Mouse (Mus musculus): ENCODE data around the gene Cpt1a. TPM values are rescaled to one million over a fixed set of nuclear protein-coding genes. Genes with fewer than 3 reads are reported as not detected.

Gene Cpt1a
- polyA plus RNA-seq, 1 experiment = 24.1 TPM

GRCm38 (mm10) chr19:3357620-3358019, 35.5 kb downstream of the Cpt1a start:
- Histone ChIP-seq H3K4me3 (replicated peaks; ENCODE audit: insufficient read depth, low read depth, low read length) (no peak overlapping the region), H3K27ac (ENCODE audit: insufficient read depth, low read length) (no peak overlapping the region), H3K27me3 (ENCODE audit: control insufficient read depth, insufficient read depth, low read length) (no peaks in the 10 kb centered on the region), H3K4me1 (ENCODE audit: control insufficient read depth, insufficient read depth, low read length) (no peaks in the 10 kb centered on the region; the same call in 1 of the 2 replicates)
- no peak for DNase-seq
- 75% methylated on average over 4 of the region's 4 CpGs for WGBS
- TF ChIP-seq POLR2A (IDR thresholded peaks at IDR 0.05; ENCODE audit: borderline replicate concordance, insufficient read depth, low read length) = no peak
- TF ChIP-seq CTCF (IDR thresholded peaks at IDR 0.05; ENCODE audit: borderline replicate concordance, insufficient read depth, low read depth, low read length) = no peak

- WGBS = 85% methylated on average over 13 of the region's 13 CpGs
- Histone ChIP-seq H3K27ac (ENCODE audit: insufficient read depth, low read length) (no peak overlapping the region), H3K4me3 (replicated peaks; ENCODE audit: insufficient read depth, low read depth, low read length) (no peak overlapping the region), H3K4me1 (ENCODE audit: control insufficient read depth, insufficient read depth, low read length) (no peaks in the 10 kb centered on the region; the same call in 1 of the 2 replicates), H3K27me3 (ENCODE audit: control insufficient read depth, insufficient read depth, low read length) (no peaks in the 10 kb centered on the region)
- no peak for DNase-seq
- TF ChIP-seq CTCF (IDR thresholded peaks at IDR 0.05; ENCODE audit: borderline replicate concordance, insufficient read depth, low read depth, low read length) (no peak), POLR2A (IDR thresholded peaks at IDR 0.05; ENCODE audit: borderline replicate concordance, insufficient read depth, low read length) (no peak)
Observed at GRCm38 (mm10) chr19:3359841-3360588, 37.9 kb downstream of the Cpt1a start.

GRCm38 (mm10) chr19:3363510-3363909, 41.4 kb downstream of the Cpt1a start:
- H3K27ac ChIP-seq (ENCODE audit: insufficient read depth, low read length) = no peak overlapping the region
- no peak overlapping the region for H3K4me3 ChIP-seq (replicated peaks; ENCODE audit: insufficient read depth, low read depth, low read length)
- whole genome bisulfite sequencing = 48% methylated on average over 4 of the region's 4 CpGs
- no peaks in the 10 kb centered on the region for H3K4me1 ChIP-seq (ENCODE audit: control insufficient read depth, insufficient read depth, low read length)
- H3K27me3 ChIP-seq (ENCODE audit: control insufficient read depth, insufficient read depth, low read length) = no peaks in the 10 kb centered on the region
- DNase-seq = no peak
- TF ChIP-seq POLR2A (IDR thresholded peaks at IDR 0.05; ENCODE audit: borderline replicate concordance, insufficient read depth, low read length) = no peak

- Histone ChIP-seq H3K4me1 (ENCODE audit: control insufficient read depth, insufficient read depth, low read length) (no peaks in the 10 kb centered on the region), H3K4me3 (replicated peaks; ENCODE audit: insufficient read depth, low read depth, low read length) (no peak overlapping the region), H3K27ac (ENCODE audit: insufficient read depth, low read length) (no peak overlapping the region), H3K27me3 (ENCODE audit: control insufficient read depth, insufficient read depth, low read length) (no peaks in the 10 kb centered on the region)
- 95% methylated on average over 3 of the region's 3 CpGs for WGBS
- DNase-seq = no peak
- no peak for TF ChIP-seq CTCF (IDR thresholded peaks at IDR 0.05; ENCODE audit: borderline replicate concordance, insufficient read depth, low read depth, low read length)
- no peak for TF ChIP-seq POLR2A (IDR thresholded peaks at IDR 0.05; ENCODE audit: borderline replicate concordance, insufficient read depth, low read length)
Observed at GRCm38 (mm10) chr19:3365089-3365488, 43.0 kb downstream of the Cpt1a start.

- Histone ChIP-seq H3K4me3 (replicated peaks; ENCODE audit: insufficient read depth, low read depth, low read length) (no peak overlapping the region), H3K27me3 (ENCODE audit: control insufficient read depth, insufficient read depth, low read length) (no peaks in the 10 kb centered on the region), H3K4me1 (ENCODE audit: control insufficient read depth, insufficient read depth, low read length) (no peaks in the 10 kb centered on the region), H3K27ac (ENCODE audit: insufficient read depth, low read length) (no peak overlapping the region)
- WGBS = 89% methylated on average over 3 of the region's 3 CpGs
- no peak for DNase-seq
- no peak for TF ChIP-seq POLR2A (IDR thresholded peaks at IDR 0.05; ENCODE audit: borderline replicate concordance, insufficient read depth, low read length)
- no peak for TF ChIP-seq CTCF (IDR thresholded peaks at IDR 0.05; ENCODE audit: borderline replicate concordance, insufficient read depth, low read depth, low read length)
Observed at GRCm38 (mm10) chr19:3368276-3368675, 46.1 kb downstream of the Cpt1a start.

DNA sequence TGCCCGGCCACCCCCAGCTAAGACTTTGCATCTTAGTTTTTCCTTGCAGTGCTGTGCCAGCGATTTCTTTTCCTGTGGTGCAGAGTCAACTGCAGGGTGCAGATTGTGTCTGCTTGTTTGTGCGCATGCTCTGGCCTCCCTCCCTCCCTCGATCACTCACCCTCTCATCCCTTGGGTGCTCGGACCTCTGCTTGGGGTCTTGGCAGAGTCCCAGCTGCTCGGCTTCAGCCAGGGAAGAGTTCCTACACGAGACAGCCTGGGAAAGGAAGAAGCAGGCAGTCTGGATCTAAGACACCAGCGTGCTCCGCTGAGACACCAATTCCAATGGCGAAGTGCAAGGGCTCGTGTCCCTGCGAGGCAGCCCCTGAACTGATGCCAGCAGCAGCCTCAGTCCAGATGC, 51.2 kb downstream of the Cpt1a start:
- no peak for TF ChIP-seq POLR2A (IDR thresholded peaks at IDR 0.05; ENCODE audit: borderline replicate concordance, insufficient read depth, low read length)
- no peak for TF ChIP-seq CTCF (IDR thresholded peaks at IDR 0.05; ENCODE audit: borderline replicate concordance, insufficient read depth, low read depth, low read length)
- Histone ChIP-seq H3K27me3 (ENCODE audit: control insufficient read depth, insufficient read depth, low read length) (no peaks in the 10 kb centered on the region), H3K4me3 (replicated peaks; ENCODE audit: insufficient read depth, low read depth, low read length) (no peak overlapping the region), H3K27ac (ENCODE audit: insufficient read depth, low read length) (no peak overlapping the region), H3K4me1 (ENCODE audit: control insufficient read depth, insufficient read depth, low read length) (no peaks in the 10 kb centered on the region)
- DNase-seq = no peak
- WGBS = 33% methylated on average over 12 of the region's 12 CpGs

DNA sequence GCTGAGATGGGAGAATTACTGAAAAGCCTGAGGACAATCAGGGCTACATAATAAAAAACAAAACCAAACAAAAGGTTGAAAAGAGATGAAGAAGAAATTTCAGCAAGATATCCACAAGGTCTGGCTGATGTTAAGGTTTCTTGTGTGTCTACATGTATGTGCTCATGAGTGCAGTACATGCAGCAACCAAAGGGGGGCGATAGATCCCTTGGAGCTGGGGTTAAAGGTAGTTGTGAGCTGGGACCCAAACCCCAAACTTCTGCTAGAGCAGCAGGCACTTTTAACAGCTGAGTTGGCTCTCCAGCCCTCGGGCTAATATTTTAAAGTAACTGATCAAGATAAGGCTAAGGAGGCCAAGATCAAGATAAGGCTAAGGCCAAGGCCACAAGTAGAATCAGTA, 51.9 kb downstream of the Cpt1a start:
- Histone ChIP-seq H3K4me3 (replicated peaks; ENCODE audit: insufficient read depth, low read depth, low read length) (no peak overlapping the region), H3K27me3 (ENCODE audit: control insufficient read depth, insufficient read depth, low read length) (no peaks in the 10 kb centered on the region), H3K27ac (ENCODE audit: insufficient read depth, low read length) (no peak overlapping the region), H3K4me1 (ENCODE audit: control insufficient read depth, insufficient read depth, low read length) (no peaks in the 10 kb centered on the region)
- TF ChIP-seq CTCF (IDR thresholded peaks at IDR 0.05; ENCODE audit: borderline replicate concordance, insufficient read depth, low read depth, low read length) (no peak), POLR2A (IDR thresholded peaks at IDR 0.05; ENCODE audit: borderline replicate concordance, insufficient read depth, low read length) (no peak)
- no peak for DNase-seq
- 67% methylated on average over 2 of the region's 2 CpGs for WGBS

DNA sequence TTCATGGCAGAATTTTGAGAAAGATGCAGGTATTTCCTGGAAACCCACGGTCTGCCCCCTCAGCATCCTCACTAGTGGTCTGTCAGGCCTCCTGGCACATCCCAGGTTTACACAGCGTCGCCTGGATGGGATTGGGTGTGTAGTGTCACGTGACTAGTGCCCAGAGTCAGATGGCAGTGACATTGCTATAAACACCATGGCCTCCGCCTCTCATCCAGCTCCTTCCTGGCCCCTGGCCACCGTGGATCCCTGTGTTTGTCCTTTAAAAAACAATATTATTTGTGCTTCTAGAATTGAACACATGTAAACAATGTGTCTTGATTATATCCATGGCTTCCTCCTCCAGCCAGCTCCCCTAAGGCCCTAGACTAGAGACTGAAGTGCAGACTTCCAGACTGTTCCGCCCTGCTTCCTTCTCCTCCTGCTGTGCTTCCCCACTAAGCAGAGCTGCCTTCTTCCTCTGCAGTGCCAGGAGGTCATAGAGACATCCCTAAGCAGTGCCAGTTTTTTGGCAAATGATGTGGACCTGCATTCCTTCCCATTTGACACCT, 53.9 kb downstream of the Cpt1a start:
- Histone ChIP-seq H3K27me3 (ENCODE audit: control insufficient read depth, insufficient read depth, low read length) (no peaks in the 10 kb centered on the region), H3K4me3 (replicated peaks; ENCODE audit: insufficient read depth, low read depth, low read length) (no peak overlapping the region), H3K27ac (ENCODE audit: insufficient read depth, low read length) (no peak overlapping the region), H3K4me1 (ENCODE audit: control insufficient read depth, insufficient read depth, low read length) (no peaks in the 10 kb centered on the region)
- DNase-seq = no peak
- TF ChIP-seq CTCF (IDR thresholded peaks at IDR 0.05; ENCODE audit: borderline replicate concordance, insufficient read depth, low read depth, low read length) (no peak), POLR2A (IDR thresholded peaks at IDR 0.05; ENCODE audit: borderline replicate concordance, insufficient read depth, low read length) (no peak)
- WGBS = 39% methylated on average over 7 of the region's 7 CpGs
